Mouse (Mus musculus) lung, adult 18-20 months (tissue): Measurements from ENCODE around the gene 9530068E07Rik.
"Not testable (repeated sequence)": the region's sequence is repeated elsewhere in the genome, so short reads cannot be mapped to it uniquely, and the experiment has no call there.

Source experiments
- DNase-seq, 2 experiments: peaks; one replicate each; pipeline ENCODE4 v3.0.0; 2022; ENCODE audit warnings: mixed read lengths in 2 of 2

The 9530068E07Rik gene

DNA sequence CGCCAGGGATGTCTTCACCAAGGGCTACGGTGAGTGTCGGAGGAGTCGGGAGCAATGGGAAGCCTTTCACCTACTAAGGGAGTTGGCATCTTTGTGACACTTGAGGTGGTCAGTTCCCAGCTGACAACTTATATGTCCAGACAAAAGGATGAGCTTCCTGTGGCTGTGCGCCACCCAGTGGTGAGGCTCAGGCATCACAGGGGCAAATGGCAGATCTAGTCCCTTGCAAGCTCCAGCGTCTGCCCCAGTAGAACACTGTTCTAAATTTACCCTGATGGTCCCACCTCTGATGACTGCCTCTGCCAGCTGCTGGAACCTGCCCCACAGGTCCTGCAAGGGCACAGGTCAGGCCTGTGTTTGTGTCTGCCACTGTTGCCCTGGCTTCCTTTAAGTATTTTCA, 21.9 kb upstream of the 9530068E07Rik start:
- DNase-seq: peak; percentile 58 to 66

DNA sequence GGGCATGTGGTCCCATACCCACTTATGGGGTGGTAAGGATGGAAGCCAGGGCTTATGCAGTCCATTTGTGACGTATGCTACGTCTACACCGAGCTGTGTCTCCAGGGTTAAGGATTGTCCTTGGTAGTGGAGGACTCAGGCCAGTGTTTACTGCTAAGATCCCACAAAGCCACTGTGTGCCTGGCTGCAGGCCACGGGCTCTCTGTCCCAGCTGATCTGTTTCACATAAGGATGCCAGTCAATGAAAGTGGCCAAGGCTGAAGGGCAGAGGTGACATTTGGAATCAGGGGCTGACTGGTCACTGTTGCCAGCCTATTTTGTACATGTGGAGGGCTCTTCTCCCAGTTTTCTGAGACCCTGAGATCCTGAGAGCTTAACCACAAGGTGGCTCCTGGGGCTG, 18.6 kb upstream of the 9530068E07Rik start:
- DNase-seq: no peak

DNA sequence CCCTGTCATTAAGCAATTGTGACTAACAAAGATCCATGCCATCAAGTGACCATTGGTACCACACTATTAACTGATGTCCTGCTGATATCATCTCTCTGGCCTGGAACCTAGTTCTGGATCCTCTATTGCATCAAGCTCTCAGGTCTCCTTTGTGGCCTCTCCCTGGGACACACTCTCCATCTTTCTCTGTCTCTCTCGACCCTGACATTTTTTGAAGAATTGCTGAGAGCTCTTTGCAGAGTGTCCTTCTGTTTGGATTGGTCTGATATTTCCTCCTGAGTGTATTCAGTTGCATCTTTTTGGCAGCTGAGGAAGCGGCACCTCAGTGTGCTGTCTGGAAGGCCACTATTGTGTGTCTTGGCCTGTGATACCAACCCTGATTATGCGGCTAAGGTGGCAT, 17.0 kb upstream of the 9530068E07Rik start:
- no peak for DNase-seq

DNA sequence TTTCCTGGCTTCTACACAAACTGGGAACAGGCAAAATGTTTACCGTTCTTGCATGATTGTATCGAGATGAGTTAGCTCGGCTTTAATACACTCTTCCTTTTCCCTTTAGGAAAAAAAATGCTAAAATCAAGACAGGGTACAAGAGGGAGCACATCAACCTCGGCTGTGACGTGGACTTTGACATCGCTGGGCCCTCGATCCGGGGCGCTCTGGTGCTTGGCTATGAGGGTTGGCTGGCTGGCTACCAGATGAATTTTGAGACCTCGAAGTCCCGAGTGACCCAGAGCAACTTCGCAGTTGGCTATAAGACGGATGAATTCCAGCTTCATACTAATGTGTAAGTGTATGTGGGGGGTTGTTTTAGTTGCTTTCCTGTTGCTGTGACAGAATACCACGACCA, 12.5 kb upstream of the 9530068E07Rik start:
- no peak for DNase-seq

DNA sequence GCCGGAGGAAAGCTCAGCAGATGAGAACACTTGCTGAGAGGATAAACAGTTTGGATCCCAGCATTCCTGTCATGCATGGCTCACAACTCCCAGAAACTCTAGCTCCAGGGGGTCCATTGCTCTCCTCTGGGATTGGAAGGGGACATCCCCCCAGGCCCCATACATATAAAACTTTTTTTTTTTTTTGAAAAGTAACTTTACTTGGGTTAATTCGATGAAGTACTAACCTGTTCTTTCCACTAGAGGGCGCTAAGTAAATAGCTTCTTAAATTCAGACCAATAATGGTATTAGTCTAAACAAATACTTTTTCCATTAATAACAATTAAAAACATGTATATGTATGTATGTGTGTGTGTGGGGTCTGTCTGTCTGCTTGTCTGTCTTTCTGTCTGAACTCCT, 11.6 kb upstream of the 9530068E07Rik start:
- DNase-seq: no peak

DNA sequence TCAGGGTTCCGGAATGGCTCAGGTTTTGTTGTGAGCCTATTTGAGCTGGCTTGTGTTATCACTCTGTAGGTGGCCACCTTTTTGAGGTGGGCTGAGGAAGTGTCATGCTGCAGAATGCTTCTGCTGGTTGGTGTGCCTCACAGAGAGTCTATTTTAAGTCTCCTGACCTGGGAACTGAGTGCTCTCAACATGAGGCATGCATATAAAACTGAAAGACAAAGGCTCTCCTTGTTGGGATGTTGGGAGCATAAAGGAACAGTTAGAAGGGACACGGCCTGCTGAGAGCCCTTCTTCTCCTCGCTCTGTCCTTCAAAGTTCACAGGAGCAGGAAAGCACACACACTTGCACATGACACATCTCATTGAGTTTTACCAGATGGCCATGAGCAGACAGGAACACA, 9.3 kb upstream of the 9530068E07Rik start:
- DNase-seq: no peak

DNA sequence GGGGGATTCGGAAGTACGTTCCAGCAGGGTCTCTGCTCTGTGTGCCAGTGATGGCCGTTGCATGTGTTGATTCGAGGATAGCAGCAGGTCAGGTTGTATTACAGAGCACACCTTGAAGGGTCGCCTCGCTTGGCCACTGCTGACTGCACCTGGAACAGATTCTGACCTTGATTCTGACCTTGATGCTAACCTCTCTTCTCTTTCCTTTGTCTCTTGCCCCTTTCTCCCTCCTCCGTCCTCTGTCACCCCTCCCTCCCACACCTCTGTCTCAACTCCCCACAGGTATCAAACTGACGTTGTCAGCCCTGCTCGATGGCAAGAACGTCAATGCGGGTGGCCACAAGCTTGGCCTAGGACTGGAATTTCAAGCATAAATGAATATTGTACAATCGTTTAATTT, 8.1 kb upstream of the 9530068E07Rik start:
- no peak for DNase-seq

DNA sequence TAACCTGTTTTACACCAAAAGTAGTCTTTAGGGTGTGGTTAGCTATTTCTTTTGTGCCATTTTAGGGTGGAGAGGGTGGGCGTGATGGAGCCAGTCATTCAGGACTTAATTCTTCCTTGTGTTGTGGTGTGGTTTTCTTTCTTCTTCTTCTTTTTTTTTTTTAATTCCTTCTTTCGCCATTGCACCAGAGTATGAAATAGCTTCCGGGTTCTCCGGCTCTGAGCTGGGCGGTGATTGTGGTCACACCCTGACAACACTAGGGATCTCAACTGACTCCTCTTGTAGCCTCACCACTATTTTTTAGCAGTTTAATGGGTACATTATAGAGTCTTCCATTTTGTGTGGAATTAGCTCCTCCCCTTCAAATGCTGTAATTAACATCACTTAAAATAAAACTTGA, 7.2 kb upstream of the 9530068E07Rik start:
- not testable (repeated sequence) for DNase-seq

DNA sequence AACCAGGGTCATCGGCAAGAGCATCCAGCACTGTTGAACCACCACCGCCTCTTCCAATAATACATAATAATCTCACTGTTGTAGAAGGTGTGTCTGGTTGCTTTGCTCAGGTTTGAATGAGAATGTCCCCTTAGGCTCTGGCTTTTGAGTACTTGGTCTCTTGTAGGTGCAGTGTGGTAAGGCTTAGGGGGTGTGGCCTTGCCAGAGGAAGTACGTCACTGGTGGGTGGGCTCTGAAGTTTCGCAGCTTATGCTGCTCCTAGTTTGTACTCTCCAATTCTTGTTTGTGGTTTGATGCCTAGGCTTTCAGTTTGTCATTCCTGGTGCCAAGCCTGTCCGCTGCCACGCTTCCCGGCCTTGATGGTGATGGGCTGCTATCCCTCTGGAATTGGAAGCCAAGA, 6.3 kb upstream of the 9530068E07Rik start:
- DNase-seq: no peak

DNA sequence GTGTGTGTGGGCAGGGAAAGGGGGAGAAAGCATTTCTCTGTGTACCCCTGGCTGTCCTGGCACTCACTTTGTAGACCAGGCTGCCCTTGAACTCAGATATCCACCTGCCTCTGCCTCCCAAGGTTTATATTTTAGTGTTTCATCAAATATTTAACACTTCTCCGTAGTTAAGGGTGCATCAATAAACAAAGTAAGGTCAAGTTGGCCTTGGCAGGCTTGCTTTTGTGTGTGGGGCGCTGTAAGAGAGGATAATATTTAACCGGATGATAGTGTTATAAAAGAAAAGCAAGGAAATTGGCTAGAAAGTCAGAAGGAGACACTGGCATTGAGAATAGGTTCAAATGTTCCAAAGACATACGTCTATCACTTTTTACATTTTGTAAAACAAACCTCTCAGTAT, 1.7 kb upstream of the 9530068E07Rik start:
- DNase-seq: no peak

DNA sequence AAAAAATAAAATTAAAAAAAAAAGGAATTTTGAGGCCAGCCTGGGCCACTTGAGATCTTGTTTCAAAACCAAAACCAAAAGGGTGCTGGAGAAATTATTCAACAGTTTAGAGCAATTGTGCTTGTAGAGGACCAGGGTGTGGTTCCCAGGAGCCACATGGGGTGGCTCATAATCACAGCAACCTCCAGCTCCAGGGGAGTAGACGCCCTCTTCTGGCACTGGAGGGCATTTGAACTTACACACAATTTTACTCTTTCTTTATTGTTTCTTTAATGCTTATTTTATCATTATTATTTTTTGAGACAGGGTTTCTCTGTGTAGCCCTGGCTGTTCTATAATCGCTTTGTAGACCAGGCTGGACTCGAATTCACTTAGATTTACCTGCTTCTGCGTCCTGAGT, 885 bp upstream of the 9530068E07Rik start:
- no peak for DNase-seq

DNA sequence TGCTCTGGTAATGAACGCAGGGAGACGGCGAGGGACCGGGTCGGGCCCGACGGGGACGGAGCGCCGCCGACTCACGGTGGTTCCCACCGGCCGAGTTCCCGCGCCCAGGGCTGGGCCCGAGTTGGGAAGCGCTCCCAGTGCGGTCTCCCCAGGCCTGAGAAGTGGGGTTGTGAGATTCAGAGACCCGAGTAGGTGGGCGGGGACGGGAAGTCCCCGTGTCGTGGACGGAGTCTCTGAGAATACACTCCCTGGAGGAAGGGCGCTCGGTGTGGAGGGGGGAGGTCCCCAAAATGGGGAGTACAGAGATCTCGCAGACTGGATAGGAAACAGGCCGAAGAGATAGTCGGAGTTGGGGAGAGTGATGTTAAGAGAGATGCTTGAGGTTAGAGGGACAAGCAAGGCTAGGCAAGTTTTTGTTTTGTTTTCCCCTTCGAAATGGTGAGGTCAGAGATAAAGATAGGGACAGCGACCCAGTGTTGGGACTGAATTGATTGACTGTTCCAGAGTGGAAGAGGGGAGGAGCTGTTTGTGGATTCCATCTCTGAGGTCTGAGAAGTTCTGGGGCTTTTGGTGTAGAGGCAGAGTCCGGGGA, 465 bp downstream of the 9530068E07Rik start:
- peak; percentile 45 to 47 for DNase-seq

DNA sequence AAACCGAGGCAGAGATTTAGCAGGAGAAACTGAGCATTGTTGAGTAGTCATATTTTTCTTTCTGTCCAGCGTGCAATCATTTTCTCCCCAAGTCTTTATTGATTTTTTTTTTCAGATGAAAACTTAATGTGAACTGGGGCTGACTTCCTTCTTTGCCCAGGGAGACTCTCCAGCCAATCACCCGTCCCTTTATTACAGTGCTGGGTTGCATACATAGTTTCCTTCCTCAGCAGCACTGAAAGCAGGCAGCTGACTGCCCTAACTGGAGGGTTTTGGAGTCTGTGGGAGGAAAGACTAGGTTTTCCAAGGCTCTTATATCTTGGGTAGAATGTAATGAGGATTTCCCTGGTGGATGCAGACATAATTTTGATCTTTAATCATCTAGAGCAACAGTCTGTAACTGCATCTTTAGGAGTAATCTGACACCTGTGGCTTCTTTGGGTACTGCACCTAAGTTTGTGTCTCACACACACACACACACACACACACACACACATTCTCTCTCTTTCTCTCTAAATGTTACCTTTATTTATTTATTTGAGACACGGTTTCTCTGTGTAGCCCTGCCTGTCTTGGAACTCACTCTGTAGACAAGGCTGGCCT, 1.3 kb downstream of the 9530068E07Rik start:
- DNase-seq: no peak

DNA sequence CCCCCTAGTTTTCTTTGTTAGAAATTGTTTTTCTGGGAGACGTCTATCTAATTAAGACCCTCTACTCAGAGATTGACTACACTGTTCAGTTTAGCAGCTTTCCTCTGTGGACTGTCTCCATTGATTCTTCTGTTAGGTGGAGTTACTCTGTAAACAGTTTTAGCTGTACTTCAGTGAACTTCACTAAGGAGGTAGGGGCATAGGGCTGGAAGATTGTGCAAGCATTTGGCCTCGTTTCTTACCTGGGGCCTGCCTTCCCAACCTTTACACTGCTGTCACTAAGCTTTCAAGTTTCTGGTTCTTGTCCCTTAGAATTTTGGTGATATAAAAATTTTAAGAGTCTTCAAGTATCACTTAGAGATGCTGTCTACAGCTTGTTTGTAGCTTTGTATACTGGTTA, 5.2 kb downstream of the 9530068E07Rik start:
- DNase-seq: no peak

DNA sequence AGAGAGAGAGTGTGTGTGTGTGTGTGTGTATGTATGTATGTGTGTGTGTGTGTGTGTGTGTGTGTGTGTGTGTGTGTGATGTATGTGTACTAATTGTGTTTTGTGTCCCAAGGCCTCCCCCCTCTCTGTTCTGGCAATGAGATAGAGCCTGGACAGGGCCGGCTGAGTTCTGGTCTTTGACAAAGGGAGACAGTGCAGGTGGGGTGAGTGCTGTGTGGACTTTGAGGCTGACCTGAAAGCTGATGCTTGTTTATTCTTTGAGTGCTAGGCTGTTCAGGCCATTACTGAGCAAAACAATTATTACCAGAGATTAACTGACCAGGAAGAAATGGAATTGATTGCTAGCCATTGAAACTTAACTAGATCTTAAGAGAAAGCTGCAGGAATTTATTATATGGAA, 6.3 kb downstream of the 9530068E07Rik start:
- no peak for DNase-seq

DNA sequence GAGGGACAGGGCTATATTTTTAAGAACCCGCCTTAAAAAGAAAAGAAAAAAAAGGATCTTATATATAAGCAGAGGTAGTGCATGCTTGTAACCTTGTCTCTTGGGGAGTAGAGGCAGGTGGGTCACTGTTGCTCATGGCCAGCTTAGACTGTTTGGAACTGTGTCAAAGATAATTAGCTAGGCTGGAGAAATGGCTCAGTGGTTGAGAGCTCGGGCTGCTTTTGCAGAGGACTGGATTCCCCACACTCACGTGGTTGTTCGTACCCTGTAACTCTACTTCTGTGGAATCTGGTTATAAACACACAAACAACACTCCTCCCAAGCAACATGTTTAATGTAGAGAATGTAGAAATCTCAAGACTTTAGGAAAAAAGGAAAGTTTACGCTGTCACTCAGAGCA, 8.0 kb downstream of the 9530068E07Rik start:
- no peak for DNase-seq

DNA sequence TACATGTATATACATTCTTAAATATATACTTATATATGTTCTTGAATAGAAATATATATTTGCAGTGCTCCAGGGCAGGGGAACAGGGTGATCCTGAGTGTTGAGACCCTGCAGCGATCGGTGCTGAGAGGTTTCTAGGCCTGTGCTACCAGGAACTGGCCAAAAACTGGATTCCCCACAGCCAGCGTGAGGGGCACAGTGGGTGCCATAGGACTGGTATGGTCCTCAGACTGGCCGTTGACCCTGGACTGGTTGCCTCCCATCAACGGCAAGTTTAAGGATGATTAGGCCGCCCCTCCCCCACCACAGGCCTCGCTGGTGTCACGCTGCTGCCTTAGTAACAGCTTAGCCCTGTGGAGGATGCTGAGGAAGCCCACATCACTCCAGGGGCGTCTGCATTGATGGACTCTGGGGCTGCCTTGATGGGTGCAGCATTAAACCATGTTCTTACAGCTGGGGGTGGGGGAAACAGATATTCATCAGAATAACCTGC, 9.0 kb downstream of the 9530068E07Rik start:
- no peak for DNase-seq

DNA sequence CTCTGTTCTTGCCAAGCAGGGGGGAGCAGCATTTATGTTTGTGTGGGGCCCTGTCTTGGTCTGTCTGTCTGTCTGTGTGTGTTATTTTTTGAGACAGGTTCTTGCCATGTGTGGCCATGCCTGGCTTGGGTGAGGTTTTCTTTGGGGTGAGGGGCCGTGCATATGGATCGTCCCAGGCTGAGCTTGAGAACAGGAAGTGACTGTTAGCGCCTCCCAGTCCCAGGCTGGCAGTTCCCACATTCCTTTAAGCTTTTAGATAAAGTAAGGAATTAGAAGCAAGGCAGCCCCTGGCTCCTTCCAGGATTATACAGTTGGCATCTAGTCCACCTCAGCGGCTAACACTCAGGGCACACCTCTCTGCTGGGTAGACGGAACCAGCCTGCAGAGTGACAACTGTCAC, 13.1 kb downstream of the 9530068E07Rik start:
- DNase-seq: no peak

DNA sequence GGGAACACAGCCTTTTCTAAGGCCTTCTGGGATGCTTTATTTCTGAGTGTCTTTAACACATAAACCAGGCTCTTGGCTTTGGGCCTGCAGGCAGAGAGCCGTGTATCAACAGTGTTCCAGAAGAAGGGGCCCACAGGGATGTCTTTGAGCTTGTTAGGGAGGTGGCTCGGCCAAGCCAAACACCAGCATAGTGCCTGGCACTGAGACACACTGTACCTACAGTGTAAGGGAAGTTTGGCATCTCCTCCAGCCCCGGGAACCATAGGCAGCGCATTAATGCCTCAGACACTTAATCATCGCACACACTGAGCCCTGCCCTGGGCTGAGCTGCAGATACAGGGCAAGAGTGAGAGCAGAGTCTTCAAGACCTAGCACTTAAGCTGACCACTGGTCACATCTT, 22.1 kb downstream of the 9530068E07Rik start:
- DNase-seq: no peak

DNA sequence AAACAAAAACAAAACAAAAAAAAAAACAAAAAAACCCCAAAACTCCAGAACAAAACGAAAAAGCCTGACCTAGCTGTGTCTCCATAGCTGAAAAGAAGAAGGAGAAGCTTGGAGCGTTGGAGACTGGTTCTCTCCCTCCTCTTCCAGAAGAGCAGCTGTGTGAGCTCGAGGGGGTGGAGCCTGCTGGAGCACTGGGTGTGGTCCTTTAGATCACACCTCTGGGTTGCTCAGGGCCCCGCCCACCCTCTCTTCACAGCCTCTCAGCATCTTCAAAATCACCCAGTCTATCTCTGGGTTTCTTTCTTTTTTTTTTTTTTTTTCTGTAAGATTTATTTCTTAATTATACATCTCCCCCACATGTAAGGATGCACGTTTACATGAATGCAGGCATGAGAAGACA, 23.0 kb downstream of the 9530068E07Rik start:
- peak in 1 of 2 experiments; percentile 32 for DNase-seq

DNA sequence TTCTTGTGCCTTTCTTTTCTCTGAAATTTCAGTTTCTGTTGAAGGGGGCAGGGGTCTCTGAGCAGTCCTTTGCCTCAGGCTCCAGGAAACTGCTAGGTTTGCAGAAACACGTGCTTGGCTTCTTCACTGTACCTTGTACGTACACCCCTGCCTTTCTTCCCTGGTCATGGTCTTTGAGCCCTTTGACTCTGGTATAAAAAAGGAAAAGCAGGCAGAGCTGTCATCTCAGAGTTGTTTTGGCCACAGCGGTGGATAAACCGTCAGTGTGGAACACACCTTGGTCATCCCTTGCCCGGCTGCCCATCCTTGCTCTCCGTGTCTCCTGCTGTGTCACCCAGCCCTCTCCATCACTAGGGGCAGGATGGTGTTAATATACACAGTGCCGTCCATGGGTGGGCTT, 23.6 kb downstream of the 9530068E07Rik start:
- DNase-seq: no peak

DNA sequence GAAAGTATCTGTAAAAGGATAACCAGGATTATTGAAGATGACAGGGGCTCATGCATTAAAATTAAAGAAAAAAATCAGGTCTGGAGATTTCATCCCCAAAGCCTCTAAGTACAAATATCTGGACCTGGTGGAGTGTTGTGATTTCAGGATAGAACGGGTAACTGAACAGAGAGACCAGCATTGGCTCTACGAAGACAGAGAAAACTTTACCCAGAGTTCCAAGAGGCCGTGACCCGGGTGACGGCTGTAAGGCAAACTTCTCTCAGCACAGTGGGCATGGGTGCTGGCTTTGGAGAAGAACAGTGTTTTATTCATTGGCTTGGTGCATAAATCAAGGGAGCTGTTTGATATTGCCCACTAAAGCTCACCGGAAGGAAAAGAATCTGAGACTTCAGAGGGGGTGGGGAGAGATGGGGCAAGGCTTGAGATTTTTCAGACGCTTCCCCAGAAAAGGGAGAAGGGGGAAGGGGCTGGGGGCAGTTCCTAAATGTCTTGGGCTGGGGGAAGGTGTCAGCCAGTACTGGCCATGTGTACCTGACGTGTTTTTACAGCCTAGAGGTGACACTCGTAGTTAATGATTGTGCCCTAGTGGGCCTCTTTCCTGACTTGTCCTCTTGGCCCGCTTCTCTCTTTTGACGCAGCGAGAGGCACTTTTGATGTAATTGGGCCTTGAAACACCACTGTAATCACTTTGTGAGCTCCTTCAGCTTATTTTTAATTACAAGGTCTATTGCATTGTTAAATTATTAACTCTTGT, 24.2 kb downstream of the 9530068E07Rik start:
- no peak for DNase-seq

DNA sequence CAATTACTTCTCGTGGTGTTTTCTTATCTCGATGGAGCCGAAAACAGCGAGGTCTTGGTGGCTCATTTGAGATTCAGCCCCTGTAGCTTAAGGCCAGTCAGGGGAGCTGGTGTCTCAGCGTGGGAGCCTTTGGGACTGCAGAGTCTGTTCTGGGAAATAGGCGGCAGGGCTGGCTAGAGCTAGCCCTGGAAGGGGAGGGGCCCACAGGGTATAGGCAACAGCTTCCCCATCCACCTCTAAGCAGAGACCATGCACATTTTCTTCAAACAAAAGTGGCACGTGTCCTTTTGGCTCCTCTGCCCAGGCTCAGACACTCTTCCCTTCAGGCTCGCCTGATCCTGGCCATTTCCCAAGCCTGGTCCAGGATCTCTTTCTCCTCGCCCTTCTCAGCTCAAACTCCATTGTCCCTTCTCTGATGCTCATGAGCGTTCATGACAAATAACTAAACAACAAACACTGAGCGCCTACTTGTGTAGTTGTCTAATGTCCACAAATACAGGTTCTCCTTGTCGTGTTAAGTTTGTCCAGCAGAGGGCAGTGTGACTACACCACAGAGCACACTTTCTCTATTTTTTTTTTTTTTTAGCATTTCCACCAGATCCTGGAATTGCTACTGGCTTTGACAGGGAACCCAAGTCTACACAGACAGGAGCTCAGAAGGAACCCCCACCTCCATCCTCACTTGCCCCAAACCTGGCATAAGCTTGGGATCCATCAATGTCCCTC, 25.0 kb downstream of the 9530068E07Rik start:
- DNase-seq: peak; percentile 20 to 31

DNA sequence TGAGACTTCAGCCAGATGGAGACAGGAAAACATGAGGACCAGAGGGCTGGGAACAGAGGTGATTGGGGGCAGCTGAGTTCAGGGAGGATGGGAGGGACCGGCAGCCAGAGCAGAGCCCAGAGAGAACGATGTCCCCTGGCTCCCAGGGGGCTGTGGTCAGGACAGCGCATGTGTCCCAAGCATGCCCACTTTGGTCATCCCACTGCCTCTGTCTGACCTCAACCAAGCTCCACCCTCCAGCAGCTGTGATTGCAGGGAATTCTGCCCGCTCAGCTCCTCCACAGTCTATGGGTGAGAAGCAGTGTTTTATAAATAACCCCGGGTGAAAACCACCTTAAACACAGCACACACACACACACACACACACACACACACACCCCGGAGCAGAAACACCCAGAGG, 33.2 kb downstream of the 9530068E07Rik start:
- no peak for DNase-seq
